Comparison of ENCODE assay signal across 19 mouse cellular contexts in the genomic region with DNA sequence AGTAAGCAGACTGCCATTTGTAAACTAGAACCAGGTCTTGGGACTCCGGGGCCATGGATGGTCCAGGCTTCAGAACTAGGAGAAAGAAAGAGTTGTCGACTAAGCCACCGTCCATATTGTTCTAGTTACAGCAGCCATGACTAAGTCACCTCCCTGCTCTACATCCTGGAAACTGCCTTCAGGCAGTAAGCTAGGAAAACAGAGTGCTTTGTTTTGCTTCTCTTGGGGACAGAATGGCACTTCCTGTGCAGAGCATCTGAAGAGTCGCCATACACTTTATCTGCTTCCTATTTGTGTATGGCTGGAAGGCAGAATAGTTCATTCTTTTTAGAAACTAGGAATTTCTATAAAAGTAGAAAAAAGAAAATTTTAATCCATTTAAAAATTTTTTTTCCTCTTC. TPM values are rescaled to one million over a fixed set of nuclear protein-coding genes. Genes with fewer than 3 reads are reported as not detected.
A peak's percentile ranks its signal among the peaks of the same experiment; 100 is the strongest.
DNase-seq lines count a peak whose midpoint lies in the region; ATAC-seq lines count a peak whose summit lies in the region.
"Had no signal": no experiment of that assay in that cellular context is flagged by ENCODE, and none has a peak within 500 bp of the region (broad histone marks: within the 10 kb centered on the region; RNA-seq: fewer than 3 reads in every experiment).

No protein-coding gene starts in this region.

- peak; percentile 17 for DNase-seq in embryo, embryonic 11 days
- DNase-seq in embryo, embryonic 9.5 days (ENCODE audit: extremely low spot score), result no peak
- DNase-seq in heart, postnatal 4 days, result no peak
- no peak for DNase-seq in lung, adult 18-20 months
- DNase-seq in cerebellum, adult 8-10 months, result no peak
- DNase-seq in gastrocnemius, adult 18-20 months (ENCODE audit: low spot score), result no peak
- DNase-seq: adrenal gland, postnatal 36 days; cerebellum, postnatal 25 days; gastrocnemius, postnatal 36 days; kidney, postnatal 36 days; retina, postnatal 1 day had no signal

- H3K9ac ChIP-seq in heart, embryonic 16.5 days (ENCODE audit: low read length), result no peak overlapping the region
- H3K9ac ChIP-seq in lung, embryonic 16.5 days (ENCODE audit: low read length), result no peak overlapping the region
- H3K9ac ChIP-seq: hindbrain, embryonic 13.5 days; intestine, embryonic 15.5 days; liver, embryonic 14.5 days; midbrain, embryonic 13.5 days had no signal

- 0 out of 2 replicates have a peak, but pooled peaks have one; percentile 55 for ATAC-seq in heart, embryonic 16.5 days (replicated peaks; ENCODE audit: extremely low read depth, insufficient read depth, low FRiP score)
- ATAC-seq in lung, embryonic 16.5 days (ENCODE audit: low read depth), result no peak
- ATAC-seq: intestine, embryonic 15.5 days; midbrain, embryonic 13.5 days had no signal

- H3K4me1 ChIP-seq in heart, embryonic 16.5 days (ENCODE audit: control insufficient read depth, insufficient read depth, low read length), result 0 out of 2 replicates have a peak, but pooled peaks cover 4% of the 10 kb centered on the region
- H3K4me1 ChIP-seq in lung, embryonic 16.5 days (replicated peaks; ENCODE audit: control insufficient read depth, insufficient read depth, low read length), result 0 out of 2 replicates have a peak, but pooled peaks cover 3% of the 10 kb centered on the region
- H3K4me1 ChIP-seq: hindbrain, embryonic 13.5 days; intestine, embryonic 15.5 days; midbrain, embryonic 13.5 days had no signal

- H3K4me2 ChIP-seq in heart, embryonic 16.5 days (ENCODE audit: low read depth, low read length), result no peak overlapping the region
- H3K4me2 ChIP-seq in lung, embryonic 16.5 days (ENCODE audit: low read depth, low read length), result no peak overlapping the region
- H3K4me2 ChIP-seq: hindbrain, embryonic 13.5 days; intestine, embryonic 15.5 days; midbrain, embryonic 13.5 days had no signal

- no peak overlapping the region for H3K4me3 ChIP-seq in heart, embryonic 16.5 days (ENCODE audit: low read length)
- no peak overlapping the region for H3K4me3 ChIP-seq in lung, embryonic 16.5 days (ENCODE audit: low read length)
- H3K4me3 ChIP-seq: hindbrain, embryonic 13.5 days; intestine, embryonic 15.5 days; midbrain, embryonic 13.5 days; myocyte had no signal

- H3K9me3 ChIP-seq in heart, embryonic 16.5 days (replicated peaks; ENCODE audit: control insufficient read depth, low read length), result no peaks in the 10 kb centered on the region
- H3K9me3 ChIP-seq in lung, embryonic 16.5 days (ENCODE audit: control insufficient read depth, low read length), result no peaks in the 10 kb centered on the region
- H3K9me3 ChIP-seq: hindbrain, embryonic 13.5 days; intestine, embryonic 15.5 days; midbrain, embryonic 13.5 days had no signal

- H3K36me3 ChIP-seq in heart, embryonic 16.5 days (ENCODE audit: control insufficient read depth, insufficient read depth), result no peaks in the 10 kb centered on the region
- H3K36me3 ChIP-seq in lung, embryonic 16.5 days (ENCODE audit: control insufficient read depth, insufficient read depth, low read length), result no peaks in the 10 kb centered on the region
- H3K36me3 ChIP-seq: intestine, embryonic 15.5 days had no signal

- WGBS in heart, embryonic 16.5 days, result 59% methylated on average over 4 of the region's 4 CpGs
- WGBS in lung, embryonic 16.5 days, result 67% methylated on average over 4 of the region's 4 CpGs

- peak overlapping the region; percentile 28; the same call in 1 of the 2 replicates for H3K27ac ChIP-seq in heart, embryonic 16.5 days (ENCODE audit: low read length)
- peak overlapping the region; percentile 53; the same call in 1 of the 2 replicates for H3K27ac ChIP-seq in lung, embryonic 16.5 days (ENCODE audit: low read length)
- H3K27ac ChIP-seq: hindbrain, embryonic 13.5 days; intestine, embryonic 15.5 days; liver, embryonic 14.5 days; midbrain, embryonic 13.5 days had no signal

- no peaks in the 10 kb centered on the region for H3K27me3 ChIP-seq in heart, embryonic 16.5 days (ENCODE audit: control insufficient read depth, insufficient read depth, low read length)
- H3K27me3 ChIP-seq in lung, embryonic 16.5 days (ENCODE audit: control insufficient read depth, insufficient read depth, low read depth, low read length), result no peaks in the 10 kb centered on the region
- H3K27me3 ChIP-seq: hindbrain, embryonic 13.5 days; intestine, embryonic 15.5 days; midbrain, embryonic 13.5 days had no signal

RNA-seq across cellular contexts. Expression of a gene that starts 17.2 kb away (rescaled TPM):
- polyA plus RNA-seq in heart, embryonic 16.5 days (2015; fragmentation: Nextera tagmentation; extraction: Ambion mirVana), result 16.9 and 17.5 TPM in 2 replicates
- 10 to 100 TPM; 10.8 to 11.0 TPM for total RNA-seq in heart, postnatal 4 days (2021)
- 13.9 and 16.1 TPM in 2 replicates for polyA plus RNA-seq in lung, embryonic 16.5 days (2015; fragmentation: Nextera tagmentation; extraction: Ambion mirVana)
- total RNA-seq in gastrocnemius, adult 18-20 months (2021), result 10 to 100 TPM; 17.2 to 17.5 TPM

RNA-seq across cellular contexts. Expression of a gene that starts 24.2 kb away (rescaled TPM):
- polyA plus RNA-seq in heart, embryonic 16.5 days (2015; fragmentation: Nextera tagmentation; extraction: Ambion mirVana), result 5.8 and 8.0 TPM in 2 replicates
- 1 to 10 TPM; 8.4 to 9.7 TPM for total RNA-seq in heart, postnatal 4 days (2021)
- polyA plus RNA-seq in lung, embryonic 16.5 days (2015; fragmentation: Nextera tagmentation; extraction: Ambion mirVana), result 8.4 and 9.8 TPM in 2 replicates
- under 1 TPM; 0.82 to 0.90 TPM for total RNA-seq in gastrocnemius, adult 18-20 months (2021)
- total RNA-seq: neutrophil, adult 5-6 weeks had no signal
- polyA plus RNA-seq: myocyte had no signal

Comparison
In these comparisons a context has a peak if more than half of its experiments do, and no peak if none do; other contexts are left out.
1. RNA of a gene that starts 24.2 kb away (total RNA-seq): 8.4 to 9.7 TPM in heart, postnatal 4 days; 0.82 to 0.90 TPM in gastrocnemius, adult 18-20 months; every median in the first group is over 4 times any median in the second.